Mouse (Mus musculus) left cerebral cortex, adult 9 months (tissue): ENCODE results near the gene Atp1a1.

Experiments used
- DNase-seq, 2 experiments: peaks; one replicate each; pipeline ENCODE4 v3.0.0; 2022; ENCODE audit warnings: low spot score in 2 of 2

Gene Atp1a1

DNA sequence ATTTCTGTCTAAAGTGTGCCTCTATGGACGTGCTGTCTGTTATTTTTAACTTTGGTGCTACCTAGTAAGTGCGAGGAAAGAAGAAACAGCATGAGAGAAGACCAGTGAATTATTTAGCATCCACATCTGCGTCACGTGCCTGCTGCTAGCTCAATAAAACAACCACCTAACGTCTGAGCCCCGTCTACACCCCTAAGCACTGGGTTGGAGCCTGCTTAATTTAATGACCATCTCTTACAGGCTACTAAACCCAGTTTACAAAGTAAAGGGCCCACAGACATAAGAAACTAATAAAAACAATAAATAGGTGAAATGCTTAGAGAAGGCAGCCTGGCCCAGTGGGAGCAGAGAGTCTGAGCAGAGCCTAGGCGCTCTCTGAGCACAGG is 11.2 kb downstream of the Atp1a1 start:
- no peak for DNase-seq

DNA sequence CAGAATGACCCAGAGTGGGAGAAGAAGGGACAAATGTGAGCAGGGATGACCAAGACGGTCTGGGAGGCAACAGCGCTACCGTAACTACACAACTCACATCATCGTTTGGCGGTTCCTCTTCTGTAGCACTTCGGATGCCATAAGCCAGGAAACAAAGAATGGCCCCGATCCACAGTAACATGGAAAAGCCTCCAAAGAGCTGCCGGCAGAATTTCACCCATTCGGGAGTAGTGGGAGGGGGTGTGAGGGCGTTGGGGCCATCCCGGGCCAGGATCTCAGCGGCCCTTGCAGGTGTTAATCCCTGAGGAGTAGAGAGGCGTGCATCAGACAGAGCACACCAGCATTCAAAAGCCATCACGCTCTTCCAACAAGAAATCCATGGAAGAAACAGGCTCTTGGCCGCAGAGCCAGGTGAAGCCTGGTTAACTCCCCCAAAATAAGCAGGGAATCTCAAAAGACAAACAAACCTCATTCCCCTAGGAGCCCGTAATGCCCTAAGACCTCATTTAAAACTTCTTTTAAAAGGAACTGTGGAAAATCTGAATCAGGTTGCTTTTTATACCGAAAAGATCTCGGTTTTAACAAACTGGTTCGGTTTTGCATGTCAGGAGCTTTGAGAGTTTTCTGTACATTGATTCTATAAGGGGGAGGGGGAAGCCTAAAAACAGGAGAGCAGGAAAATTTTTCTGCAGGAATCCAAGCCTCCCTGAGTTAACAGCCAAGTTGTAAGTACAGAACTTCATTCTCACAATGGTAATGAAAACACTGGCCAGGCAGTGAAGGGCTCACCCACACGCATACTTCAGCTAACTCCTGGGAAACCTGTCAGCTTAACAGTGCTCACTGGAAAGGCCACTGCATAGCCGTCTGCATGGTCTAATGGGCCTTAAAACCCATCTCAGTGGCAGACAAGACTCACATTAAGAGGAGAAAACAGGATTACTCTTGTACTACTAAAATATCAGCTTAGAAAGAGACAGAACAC is 11.9 kb downstream of the Atp1a1 start:
- DNase-seq = no peak

DNA sequence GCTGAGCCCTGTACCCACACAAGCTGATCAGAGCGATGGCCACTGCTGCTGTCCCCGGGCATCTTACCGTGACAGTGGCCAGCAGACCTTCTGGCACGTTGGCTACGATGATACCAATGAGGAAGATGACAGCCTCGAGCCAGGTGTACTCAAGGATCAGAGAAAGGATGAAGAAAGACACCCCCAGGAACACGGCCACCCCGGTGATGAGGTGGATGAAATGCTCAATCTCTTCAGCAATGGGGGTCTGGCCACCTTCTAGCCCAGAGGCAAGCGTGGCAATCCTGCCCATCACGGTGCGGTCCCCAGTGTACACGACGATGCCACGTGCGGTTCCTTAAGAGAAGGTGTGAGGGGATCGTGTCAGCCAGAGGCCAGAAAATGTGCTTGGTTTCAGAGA is 14.1 kb downstream of the Atp1a1 start:
- no peak for DNase-seq

DNA sequence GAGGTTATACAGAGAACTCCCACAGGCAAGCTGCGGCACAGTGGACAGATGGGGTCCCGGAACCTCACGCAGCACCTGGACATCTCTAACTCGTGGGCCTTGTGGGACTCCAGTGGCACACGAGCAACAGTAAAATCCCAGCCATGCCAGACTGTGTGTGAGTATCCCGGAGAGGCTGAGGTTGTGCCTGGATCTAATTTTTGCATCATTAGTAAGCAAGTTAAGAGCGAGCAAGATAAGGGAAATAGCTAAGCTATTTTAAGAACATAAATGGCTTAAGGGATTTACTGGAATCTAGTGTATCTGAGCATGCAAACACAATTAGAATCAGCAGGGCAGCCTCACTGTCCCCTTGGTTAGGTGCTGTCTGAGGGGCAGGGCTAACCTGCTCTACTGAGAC is 16.2 kb downstream of the Atp1a1 start:
- no peak for DNase-seq

DNA sequence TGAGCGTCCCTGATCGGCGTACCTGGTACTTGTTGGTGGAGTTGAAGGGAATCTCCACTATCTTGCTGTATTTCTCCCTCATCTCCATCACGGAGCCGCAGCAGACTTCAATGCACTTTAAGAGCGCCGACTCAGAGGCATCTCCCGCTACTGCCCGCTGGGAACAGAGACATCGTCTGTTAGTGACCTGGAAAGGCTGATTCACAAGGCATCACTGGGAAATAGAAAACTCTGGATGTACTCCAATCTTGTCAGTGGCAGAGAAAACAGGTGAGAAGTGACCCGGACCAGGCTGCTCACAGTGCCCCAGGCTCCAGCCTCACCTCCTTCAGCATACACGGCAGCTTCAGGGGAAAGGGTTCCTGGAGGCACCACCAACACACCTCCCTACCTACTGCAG is 17.7 kb downstream of the Atp1a1 start:
- DNase-seq = no peak

DNA sequence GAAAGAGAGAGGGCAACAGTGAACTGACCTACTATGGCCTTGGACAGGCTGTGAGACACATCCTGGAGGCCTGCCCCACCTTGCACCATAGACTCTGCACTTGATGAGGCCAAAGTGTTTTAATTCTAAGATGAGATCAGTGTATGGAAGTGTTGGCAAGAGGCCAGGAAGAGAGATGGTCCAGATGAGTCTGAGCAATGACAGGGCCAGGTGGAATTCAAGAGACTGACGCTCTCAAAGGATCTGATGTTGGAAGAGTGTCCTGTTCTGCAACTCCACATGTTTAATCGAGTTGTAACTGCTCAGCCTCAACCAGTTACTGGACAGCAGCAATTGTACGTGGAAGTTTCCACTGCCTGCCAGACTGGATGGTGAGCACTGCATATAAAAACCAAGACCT is 26.4 kb downstream of the Atp1a1 start:
- no peak for DNase-seq

DNA sequence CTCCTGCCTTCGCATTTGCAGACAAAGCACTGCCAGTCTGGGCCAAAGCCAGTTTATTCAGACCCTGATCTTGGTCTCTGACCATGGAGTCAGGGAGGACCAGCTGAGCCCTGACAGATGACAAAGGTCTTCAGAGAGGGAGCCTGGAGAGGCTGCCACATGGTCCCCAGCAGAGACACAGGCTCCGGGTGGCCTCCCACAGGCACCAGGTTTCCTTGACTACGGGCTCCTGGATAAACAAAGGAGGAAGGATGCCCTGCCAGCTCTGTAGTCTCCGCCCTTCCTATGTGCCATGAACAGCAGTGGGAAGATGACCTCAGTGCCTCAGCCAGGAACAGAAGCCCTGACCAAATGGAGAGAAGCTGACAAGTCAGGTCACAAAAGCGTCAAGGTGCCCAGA is 27.1 kb downstream of the Atp1a1 start:
- DNase-seq = no peak

DNA sequence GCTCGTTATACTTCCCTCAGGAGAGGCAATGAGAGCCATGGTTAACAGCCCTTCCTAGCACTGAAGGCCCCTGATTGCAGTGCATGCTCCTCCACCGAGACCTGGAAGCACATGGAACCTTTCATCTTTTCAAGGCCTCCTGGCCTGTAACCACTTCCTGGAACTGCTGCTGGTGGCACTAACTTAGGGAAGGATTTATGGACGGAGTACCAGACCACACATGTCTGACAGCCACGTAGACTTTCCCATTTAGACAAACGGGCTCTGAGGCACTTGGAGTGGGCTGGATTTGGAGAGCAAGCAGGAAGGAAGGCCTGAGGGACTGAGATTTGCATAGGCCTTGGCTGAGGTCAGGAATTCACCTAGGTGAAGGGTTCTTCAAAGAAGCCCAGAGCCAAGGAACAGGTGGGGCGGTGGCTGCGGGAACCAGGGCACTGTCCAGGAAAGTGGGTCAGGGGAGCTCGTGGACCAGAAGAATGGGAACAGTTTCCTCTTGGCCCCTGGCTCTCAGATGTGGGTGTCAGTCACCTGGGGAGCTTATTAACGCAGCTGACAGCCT is 28.9 kb downstream of the Atp1a1 start:
- no peak for DNase-seq

DNA sequence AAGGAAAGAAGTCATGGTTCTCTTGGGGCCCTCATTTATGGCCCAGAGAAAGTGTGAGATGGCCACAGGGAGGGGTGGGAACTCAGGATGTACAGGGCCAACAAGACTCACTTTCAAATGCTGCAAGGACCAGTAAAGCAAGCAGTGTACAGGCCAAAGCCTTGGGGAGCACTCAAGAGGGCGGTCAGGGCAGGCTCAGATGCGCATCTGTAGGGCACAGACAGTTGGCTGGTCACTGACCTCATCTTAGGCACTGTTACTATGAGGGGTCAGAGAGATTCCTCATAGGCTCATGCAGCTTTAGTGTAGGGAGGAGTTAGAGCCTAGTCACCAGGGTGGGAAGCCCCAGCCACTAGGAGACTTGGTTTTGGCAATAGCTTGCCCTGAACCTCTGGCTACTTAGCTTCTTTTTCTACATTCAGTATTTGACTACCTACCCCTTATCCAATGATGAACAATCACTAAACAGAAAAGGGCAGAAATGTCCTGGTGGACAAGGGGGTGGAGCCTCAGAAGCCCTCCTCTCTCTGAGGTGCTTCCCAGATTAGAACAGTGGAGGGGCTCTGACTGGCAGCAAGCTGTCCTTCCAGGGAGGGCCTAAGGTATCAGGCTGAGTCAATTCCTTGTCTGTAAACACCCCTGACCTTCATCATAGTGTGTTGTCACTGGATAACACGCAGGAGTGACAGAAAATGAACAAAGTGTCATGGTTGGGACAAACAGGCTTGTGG is 29.9 kb downstream of the Atp1a1 start:
- no peak for DNase-seq

DNA sequence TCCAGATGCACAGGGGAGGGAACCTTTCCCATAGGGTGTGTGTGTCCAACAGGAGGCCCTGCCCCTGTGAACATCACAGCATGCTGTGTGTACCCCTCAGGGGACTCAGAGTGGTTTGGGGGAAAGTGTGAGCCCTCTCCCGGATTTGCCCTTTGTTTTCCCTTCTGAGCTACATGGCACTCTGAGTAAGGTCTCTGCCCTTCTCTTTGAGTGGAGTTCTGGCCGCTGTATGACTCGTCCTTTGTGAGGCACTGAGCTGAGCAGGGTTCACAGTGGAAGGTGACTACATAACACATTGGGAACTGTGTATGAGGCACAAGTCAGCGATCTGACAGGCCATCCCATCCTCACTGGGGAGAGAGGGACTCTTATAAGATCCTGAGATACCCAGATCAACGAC is 31.5 kb downstream of the Atp1a1 start:
- DNase-seq = no peak

DNA sequence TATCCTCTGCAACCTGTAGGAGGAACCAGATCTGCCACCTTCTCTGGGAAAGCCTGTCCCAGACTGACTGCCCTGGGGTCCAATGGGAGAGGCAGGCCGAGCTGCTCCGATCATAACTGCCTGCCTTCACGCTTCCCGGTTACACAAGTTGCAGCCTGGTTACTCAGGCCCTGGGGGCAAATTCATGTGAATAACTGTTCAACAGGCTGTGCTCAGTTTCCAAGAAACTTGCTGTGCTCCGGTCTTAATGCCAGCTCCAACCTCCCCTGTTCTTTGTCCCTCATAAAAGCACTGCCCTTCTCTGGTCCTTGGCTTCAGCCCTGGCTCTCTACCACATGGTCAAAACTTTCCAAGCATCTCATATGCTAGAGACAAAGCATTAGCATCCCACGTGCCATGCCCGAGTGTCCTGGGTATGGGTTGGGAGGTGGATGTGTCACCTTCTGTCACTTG is 32.3 kb downstream of the Atp1a1 start:
- DNase-seq = no peak

DNA sequence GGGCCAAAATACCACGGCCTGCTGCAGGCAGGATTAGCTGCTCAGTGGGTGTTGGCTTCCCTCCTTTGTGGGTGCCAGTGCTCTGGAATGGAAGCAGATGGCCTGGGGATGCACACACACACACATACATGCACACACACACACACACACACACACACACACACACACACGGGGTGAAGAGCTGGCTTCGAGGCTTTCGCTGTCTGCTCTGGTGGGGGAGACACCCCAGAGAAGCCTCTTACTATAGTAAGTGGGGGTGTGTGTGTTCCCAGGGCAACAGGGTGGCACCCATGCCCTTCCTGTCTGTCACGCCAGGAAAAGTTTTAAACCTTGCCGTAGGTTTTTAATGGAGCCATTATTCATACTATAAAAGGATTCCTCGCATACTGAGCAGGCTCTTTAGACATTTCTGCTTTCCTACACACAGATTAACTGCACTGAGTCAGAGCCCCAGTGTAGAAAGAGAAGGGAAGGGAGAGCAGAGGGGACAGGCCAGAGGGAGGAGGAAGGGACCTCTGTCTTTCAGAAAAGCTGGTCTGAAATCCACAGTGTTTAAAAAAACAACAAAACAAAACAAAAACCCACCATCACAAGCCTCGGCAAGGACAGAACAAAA is 32.9 kb downstream of the Atp1a1 start:
- peak in 1 of 2 experiments; percentile 63 for DNase-seq

DNA sequence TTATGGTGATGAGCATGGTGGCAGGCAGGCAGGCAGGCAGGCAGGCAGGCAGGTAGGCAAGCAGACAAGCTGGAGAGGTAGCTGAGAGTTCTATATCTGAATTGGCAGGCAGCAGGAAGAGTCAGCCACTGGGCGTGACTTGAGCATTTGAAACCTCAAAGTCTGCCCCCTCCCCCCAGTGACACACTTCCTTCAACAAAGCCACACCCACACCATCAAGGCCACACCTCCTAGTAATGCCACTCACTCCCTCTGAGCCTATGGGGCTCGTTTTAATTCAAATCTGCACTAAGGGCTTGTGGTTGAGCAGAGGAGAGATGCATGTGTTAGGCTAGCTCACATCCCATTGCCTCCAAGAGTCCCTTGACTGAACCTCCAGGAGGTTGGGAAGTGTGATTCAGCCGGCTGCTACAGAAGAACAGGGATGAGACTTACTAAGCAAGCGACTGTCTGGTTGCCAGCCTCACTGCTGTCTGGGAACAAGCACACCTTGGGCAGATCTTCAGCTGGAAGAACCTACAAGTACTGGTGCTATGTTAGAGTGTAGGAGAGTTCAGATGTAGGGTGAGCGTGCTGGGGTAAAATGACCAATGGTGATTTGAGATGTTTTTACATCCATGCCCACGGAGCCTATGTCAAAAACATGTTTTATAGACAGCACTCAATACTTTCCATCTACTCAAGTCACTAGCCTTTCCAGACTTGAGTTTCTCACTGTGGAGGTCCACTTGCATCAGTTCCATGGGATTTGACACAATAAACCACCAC is 33.6 kb downstream of the Atp1a1 start:
- DNase-seq = no peak

DNA sequence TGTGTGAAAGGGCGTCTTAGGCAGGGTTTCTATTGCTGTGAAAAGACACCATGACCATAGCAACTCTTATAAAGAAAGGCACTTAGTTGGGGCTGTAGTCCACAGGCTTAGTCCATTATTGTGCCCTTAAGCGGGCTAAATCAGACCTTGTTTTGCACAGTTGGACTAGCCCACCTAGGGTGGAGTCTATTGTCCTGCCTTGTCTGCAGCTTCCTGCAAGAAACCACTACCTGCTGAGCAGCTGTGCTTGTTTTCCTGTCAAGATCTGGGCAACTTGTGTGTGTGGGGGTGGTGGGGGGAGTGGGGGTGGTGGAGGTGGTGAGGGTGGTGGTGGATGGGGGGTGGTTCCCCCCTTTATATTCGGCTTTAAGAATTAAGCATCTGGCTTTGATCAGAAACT is 34.2 kb downstream of the Atp1a1 start:
- DNase-seq = no peak

DNA sequence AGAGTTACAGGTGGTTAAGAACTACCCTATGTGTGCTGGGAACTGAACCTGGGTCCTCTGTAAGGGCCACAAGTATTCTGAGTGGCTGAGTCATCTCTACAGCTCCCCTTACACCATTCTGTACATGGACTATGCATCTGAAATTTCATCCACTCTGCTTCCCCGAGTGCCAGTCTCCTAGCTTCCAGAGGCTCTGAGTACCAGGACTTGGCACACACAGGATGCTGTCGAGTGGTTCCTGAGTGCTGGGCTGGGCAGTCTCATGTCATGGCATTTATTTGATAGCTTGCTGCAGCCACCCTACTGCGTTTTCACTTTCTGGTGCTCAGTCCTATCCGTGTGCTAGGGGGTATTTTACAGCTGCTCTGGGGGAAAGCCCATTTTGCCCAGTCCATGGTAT is 35.9 kb downstream of the Atp1a1 start:
- no peak for DNase-seq

DNA sequence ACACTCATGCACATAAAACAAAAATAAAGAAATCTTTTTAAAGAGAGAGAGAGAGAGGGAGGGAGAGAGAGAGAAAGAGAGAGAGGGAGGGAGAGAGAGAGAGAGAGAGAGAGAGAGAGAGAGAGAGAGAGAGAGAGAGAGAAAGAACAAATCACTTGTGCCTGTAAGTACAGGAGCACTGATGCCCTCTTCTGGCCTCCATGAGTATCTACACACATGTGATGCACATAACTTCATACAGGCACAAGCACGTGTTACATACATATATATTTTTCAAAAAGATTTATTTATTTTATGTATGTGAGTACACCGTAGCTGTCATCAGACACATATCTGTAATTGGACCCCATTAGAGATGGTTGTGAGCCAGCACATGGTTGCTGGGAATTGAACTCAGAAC is 40.5 kb downstream of the Atp1a1 start:
- no peak for DNase-seq

DNA sequence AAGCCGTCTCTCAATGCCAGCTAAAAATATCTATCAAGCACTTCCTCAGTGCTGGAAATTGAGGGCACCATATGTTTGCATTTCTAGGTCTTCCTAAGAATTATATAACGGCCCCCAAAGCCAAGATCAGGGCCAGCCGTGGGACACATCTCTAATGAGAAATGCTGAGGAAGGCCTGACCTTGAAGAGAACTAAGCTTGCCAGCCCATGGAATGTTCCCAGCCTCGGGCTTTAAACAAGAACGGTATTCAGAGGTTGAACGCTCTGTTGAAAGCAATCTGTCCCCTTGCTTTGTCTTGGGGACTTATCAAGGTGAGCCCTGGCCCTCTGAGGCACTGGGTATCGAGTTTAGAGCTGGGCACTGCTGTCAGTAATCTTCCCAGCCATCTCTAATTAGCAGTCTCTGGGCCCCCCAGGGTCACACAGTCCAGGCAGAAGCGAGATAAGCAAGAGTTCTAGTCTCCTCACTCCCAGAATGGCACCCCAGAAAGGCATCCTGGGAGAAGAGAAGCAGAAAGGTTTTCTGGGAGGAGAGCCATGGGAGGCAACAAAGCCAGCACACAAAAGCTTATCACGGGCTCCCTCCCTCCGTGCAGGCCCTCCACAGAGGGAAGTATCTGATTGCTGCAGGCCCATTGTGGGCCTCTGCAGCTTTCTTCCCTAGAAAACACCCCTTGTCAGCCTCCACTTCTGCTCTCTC is 41.8 kb downstream of the Atp1a1 start:
- no peak for DNase-seq

DNA sequence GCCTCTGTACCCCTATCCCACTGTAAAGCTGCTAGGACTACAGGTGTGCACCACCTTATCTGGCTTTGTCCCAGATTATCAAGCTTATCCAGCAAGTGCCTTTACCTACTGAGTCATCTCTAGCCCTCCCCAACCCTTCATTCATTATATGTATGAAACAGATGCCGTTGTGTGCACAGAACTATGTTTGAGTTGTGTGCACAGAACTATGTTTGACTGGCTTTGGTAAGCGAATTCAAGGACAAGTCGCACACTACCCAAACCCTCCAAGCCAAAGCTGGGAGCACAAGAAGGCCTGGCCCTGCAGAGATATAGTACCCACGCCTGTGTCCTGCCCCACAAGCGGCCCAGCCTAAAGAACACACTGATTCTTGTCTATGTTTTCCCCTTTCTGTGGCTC is 42.5 kb downstream of the Atp1a1 start:
- no peak for DNase-seq

DNA sequence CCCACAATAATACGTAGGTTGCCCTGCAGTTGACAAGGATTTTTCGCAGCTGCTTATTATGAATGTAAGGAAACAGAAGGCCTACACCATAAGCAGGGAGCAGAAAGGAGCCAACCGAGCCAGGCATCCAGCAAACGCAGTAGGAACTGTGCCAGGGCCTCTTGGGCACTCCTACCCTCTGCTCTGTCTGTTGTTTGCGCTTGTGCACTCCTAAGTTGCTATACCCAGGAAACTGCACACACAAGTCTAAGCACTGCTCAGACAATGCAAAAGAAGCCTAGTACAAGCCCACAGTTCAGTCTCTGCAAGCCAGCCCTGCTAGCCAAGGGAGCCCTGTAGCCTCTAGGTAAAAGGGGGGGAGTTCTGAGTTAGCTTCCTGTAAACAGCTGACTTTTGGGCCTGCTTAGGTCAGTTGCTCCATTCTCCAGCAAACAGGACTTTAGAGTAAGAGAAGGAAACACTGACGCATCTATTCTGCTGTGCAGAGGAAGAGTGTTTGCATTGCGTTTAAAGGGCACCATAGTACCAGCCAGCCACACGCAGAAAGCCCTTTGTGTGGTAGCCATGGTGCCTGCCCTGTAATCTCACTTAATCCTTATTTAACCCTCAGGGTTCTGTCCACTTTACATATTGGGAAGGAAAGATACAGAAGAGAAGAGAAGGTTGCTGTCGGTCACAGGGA is 43.5 kb downstream of the Atp1a1 start:
- no peak for DNase-seq

DNA sequence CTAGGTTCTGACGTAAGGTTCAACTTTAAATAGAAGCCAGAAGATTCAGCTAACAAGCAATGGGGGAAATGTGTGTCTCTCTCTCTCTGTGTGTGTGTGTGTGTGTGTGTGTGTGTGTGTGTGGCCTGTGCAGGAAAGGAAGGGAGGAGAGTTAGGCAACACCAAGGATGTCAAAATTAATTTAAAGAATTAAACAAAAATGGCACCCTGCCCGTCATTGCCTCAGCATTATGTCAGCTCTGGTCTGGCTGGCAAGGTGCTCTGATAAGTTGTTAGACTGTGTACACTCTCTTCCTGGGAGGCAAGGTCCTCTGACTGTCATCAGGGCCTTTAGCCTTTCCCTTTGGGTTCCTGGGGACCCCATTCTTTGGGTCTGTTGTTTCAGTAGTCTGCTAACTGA is 47.8 kb downstream of the Atp1a1 start:
- DNase-seq = no peak
